Mouse (Mus musculus): ENCODE data around the gene Car15.

DNA sequence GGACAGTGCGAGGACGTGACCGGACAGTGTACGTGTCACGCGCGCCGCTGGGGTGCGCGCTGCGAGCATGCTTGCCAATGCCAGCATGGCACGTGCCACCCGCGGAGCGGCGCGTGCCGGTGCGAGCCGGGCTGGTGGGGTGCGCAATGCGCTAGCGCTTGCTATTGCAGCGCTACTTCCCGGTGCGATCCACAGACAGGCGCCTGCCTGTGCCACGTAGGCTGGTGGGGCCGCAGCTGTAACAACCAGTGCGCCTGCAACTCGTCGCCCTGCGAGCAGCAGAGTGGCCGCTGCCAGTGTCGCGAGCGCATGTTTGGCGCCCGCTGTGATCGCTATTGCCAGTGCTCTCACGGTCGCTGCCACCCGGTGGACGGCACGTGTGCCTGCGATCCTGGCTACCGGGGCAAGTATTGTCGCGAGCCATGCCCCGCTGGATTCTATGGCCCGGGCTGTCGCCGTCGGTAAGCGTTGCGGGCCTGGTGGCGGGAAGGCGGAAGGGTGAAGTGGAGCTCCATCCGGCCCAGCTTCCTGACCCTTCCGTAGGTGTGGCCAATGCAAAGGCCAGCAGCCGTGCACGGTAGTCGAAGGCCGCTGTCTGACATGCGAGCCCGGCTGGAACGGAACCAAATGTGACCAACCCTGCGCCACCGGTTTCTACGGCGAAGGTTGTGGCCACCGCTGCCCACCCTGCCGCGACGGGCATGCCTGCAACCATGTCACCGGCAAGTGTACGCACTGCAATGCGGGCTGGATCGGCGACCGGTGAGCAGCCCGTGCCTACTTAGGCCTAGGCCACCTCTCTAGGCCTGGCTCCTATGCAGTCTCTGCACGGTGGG is 35.1 kb downstream of the Car15 start:
- TF ChIP-seq CTCF (IDR thresholded peaks at IDR 0.05; ENCODE audit: extremely low read depth, insufficient read length, insufficient replicate concordance, low read depth, low read length) (no peak), POLR2A (IDR thresholded peaks at IDR 0.05; ENCODE audit: low read depth, low read length) (no peak)
